ENCODE assay signal across 20 mouse cellular contexts in the genomic region with DNA sequence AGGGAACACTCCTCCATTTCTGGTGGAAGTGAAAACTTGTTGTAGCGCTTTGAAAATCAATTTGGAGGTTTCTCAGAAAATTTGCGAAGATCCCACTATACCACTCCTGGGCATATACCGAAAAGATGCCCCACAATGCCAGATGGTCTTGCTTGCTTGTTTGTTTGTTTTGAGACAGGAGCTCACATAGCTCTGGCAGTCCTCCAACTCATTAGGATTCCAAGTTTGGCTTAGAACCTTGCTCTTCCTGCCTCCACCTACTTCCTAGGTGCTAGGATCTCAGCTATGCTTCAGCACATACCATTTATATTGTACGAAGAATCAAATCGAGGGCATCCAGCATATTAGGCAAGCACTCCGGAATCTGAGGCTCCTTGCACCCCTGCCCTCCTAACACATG.
DNase-seq lines count a peak whose midpoint lies in the region; ATAC-seq lines count a peak whose summit lies in the region.
"Had no signal": no experiment of that assay in that cellular context is flagged by ENCODE, and none has a peak within 500 bp of the region (broad histone marks: within the 10 kb centered on the region; RNA-seq: fewer than 3 reads in every experiment).

No protein-coding gene starts in this region.

- H3K9me3 ChIP-seq in heart, embryonic 10.5 days = no peaks in the 10 kb centered on the region
- H3K9me3 ChIP-seq in kidney, embryonic 14.5 days (ENCODE audit: control insufficient read depth, low read length) = no peaks in the 10 kb centered on the region
- H3K9me3 ChIP-seq in hindbrain, embryonic 16.5 days (ENCODE audit: control insufficient read depth, low read length) = no peaks in the 10 kb centered on the region
- H3K9me3 ChIP-seq: embryonic facial prominence, embryonic 12.5 days; hindbrain, embryonic 12.5 days; intestine, embryonic 15.5 days; kidney, embryonic 15.5 days had no signal

- WGBS in heart, embryonic 10.5 days = 85% methylated on average over 6 of the region's 6 CpGs
- 90% methylated on average over 6 of the region's 6 CpGs for WGBS in kidney, embryonic 14.5 days
- 83% methylated on average over 6 of the region's 6 CpGs for WGBS in hindbrain, embryonic 16.5 days

- H3K4me3 ChIP-seq in heart, embryonic 10.5 days = no peak overlapping the region
- H3K4me3 ChIP-seq in kidney, embryonic 14.5 days (ENCODE audit: low read length) = no peak overlapping the region
- no peak overlapping the region for H3K4me3 ChIP-seq in hindbrain, embryonic 16.5 days (ENCODE audit: low read length)
- H3K4me3 ChIP-seq: embryonic facial prominence, embryonic 12.5 days; gastrocnemius, adult 2 months; hindbrain, embryonic 12.5 days; intestine, embryonic 15.5 days; kidney, embryonic 15.5 days had no signal

- no peaks in the 10 kb centered on the region for H3K4me1 ChIP-seq in heart, embryonic 10.5 days
- H3K4me1 ChIP-seq in kidney, embryonic 14.5 days (ENCODE audit: control insufficient read depth, insufficient read depth, low read length) = no peaks in the 10 kb centered on the region
- no peaks in the 10 kb centered on the region for H3K4me1 ChIP-seq in hindbrain, embryonic 16.5 days (ENCODE audit: control insufficient read depth, insufficient read depth, low read depth, low read length)
- H3K4me1 ChIP-seq: embryonic facial prominence, embryonic 12.5 days; hindbrain, embryonic 12.5 days; intestine, embryonic 15.5 days; kidney, embryonic 15.5 days had no signal

- H3K27me3 ChIP-seq in heart, embryonic 10.5 days (ENCODE audit: insufficient read depth, poor library complexity, severe bottlenecking) = no peaks in the 10 kb centered on the region
- no peaks in the 10 kb centered on the region for H3K27me3 ChIP-seq in kidney, embryonic 14.5 days (ENCODE audit: control insufficient read depth, insufficient read depth, low read length)
- H3K27me3 ChIP-seq in hindbrain, embryonic 16.5 days (replicated peaks; ENCODE audit: control insufficient read depth, insufficient read depth, low read length) = no peaks in the 10 kb centered on the region
- H3K27me3 ChIP-seq: embryonic facial prominence, embryonic 12.5 days; hindbrain, embryonic 12.5 days; intestine, embryonic 15.5 days; kidney, embryonic 15.5 days had no signal

- H3K4me2 ChIP-seq in kidney, embryonic 14.5 days (replicated peaks; ENCODE audit: low read depth, low read length) = no peak overlapping the region
- no peak overlapping the region for H3K4me2 ChIP-seq in hindbrain, embryonic 16.5 days (ENCODE audit: low read length)
- H3K4me2 ChIP-seq: embryonic facial prominence, embryonic 12.5 days; hindbrain, embryonic 12.5 days; intestine, embryonic 15.5 days; kidney, embryonic 15.5 days had no signal

- H3K27ac ChIP-seq in heart, embryonic 10.5 days = no peak overlapping the region
- H3K27ac ChIP-seq in kidney, embryonic 14.5 days (ENCODE audit: low read depth, low read length) = no peak overlapping the region
- H3K27ac ChIP-seq in hindbrain, embryonic 16.5 days (ENCODE audit: low read depth, low read length) = no peak overlapping the region
- H3K27ac ChIP-seq: embryonic facial prominence, embryonic 12.5 days; gastrocnemius, adult 2 months; hindbrain, embryonic 12.5 days; hindbrain, postnatal 0 days; intestine, embryonic 15.5 days; kidney, embryonic 15.5 days had no signal

- DNase-seq in brain, adult 2 months (ENCODE audit: low read depth, low spot score) = peak; percentile 55
- peak; percentile 11 for DNase-seq in cerebellum, adult 11 months
- DNase-seq in cerebellum, adult 9-10 months = peak; percentile 39
- peak; percentile 22 to 32 for DNase-seq in cerebellum, postnatal 25 days
- no peak for DNase-seq in heart, embryonic 10.5 days (ENCODE audit: low spot score)
- DNase-seq: adrenal gland, adult 8-10 months; forebrain, postnatal 0 days; gastrocnemius, adult 2 months; gastrocnemius, postnatal 36 days; heart, adult 11 months; heart, postnatal 10 days; heart, postnatal 4 days; kidney, adult 18-20 months had no signal

- H3K36me3 ChIP-seq in heart, embryonic 10.5 days = no peaks in the 10 kb centered on the region
- no peaks in the 10 kb centered on the region for H3K36me3 ChIP-seq in kidney, embryonic 14.5 days (ENCODE audit: control insufficient read depth, insufficient read depth, low read length)
- H3K36me3 ChIP-seq in hindbrain, embryonic 16.5 days (ENCODE audit: control insufficient read depth, insufficient read depth, low read length) = no peaks in the 10 kb centered on the region
- H3K36me3 ChIP-seq: embryonic facial prominence, embryonic 12.5 days; hindbrain, embryonic 12.5 days; intestine, embryonic 15.5 days; kidney, embryonic 15.5 days had no signal

- no peak overlapping the region for H3K9ac ChIP-seq in kidney, embryonic 14.5 days (ENCODE audit: low read depth, low read length)
- no peak overlapping the region for H3K9ac ChIP-seq in hindbrain, embryonic 16.5 days (ENCODE audit: low read depth, low read length)
- H3K9ac ChIP-seq: embryonic facial prominence, embryonic 12.5 days; forebrain, postnatal 0 days; hindbrain, embryonic 12.5 days; intestine, embryonic 15.5 days; kidney, embryonic 15.5 days had no signal

- no peak for ATAC-seq in kidney, embryonic 14.5 days (ENCODE audit: low FRiP score, low TSS enrichment)
- ATAC-seq in hindbrain, embryonic 16.5 days = no peak
- ATAC-seq: forebrain, postnatal 0 days; hindbrain, postnatal 0 days; intestine, embryonic 15.5 days had no signal
